Mouse (Mus musculus): ENCODE measurements around the gene Pde3a.

DNA sequence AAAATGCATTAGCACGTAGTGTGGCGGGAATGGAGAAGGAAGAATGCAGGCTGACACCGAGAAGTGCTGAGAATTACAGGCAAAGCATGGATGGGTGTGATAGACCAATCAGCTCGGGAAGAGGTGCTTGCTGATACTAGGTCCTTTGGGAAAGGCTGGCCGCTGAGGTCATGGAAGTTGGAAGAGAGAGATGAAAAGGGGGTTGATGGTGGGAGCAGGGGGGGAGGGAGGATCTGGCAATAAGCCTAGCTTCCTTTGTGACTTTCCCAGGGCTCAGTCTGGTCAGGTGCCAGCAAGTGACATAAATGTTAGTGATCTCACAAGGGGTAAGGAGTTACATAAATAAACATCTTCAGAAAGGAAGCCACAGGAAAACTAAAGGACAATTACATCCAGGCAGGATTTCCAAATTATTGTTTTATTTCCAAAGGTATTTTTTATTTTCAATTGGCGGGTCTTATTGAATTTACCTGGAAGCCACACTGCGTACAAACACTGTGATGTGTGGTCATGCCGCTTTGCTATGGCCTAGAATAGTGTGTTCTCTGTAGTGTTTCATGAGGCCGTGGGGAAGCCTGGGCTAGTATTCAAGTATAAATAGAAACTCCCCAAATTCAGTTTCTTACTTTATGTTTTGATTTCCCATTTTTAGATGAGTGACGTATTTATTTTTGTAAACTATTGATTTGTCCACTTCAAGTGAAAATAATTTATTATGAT is 236.4 kb downstream of the Pde3a start:
- TF ChIP-seq EP300 (optimal IDR thresholded peaks at IDR 0.05) (no peak), CTCF (IDR thresholded peaks at IDR 0.05; ENCODE audit: low read depth) (no peak)

All from stomach, postnatal 0 days (tissue).